Mouse (Mus musculus) heart, adult 2 months (tissue): ENCODE measurements around the gene Ube2l6.
A peak's percentile ranks its signal among the peaks of the same experiment; 100 is the strongest.

Experiments used
- CTCF ChIP-seq: fragments of 200-600 bp; IDR thresholded peaks from 2 replicates; pipeline ENCODE4 v1.8.1; 2022; ENCODE audit warnings: antibody characterized with exemption, mild to moderate bottlenecking, moderate library complexity
- POLR2A ChIP-seq: fragments of 200-500 bp; IDR thresholded peaks from 2 replicates; pipeline ENCODE4 v1.6.1; 2011; ENCODE audit warnings: mild to moderate bottlenecking, low read depth, low read length, control low read depth; ENCODE audit not compliant: insufficient read depth

DNA sequence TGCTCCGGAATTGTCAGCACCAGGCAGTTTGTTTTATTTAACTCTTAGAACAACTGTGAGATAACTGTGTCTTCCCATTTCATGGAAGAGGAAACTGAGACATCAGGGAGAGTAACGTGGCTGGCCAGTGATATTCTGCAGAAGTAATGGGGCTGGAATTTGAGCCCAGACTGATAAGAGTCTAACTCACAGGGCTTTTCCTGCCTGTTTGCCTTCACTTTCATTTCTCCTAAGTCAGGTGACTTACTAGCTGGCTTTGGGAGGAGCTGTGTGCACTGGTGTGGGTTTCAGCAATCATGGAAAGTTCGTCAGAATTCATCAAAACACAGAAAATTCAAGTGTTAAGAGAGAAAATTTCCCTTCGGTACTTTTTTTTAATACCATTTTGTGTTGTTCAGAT, 1.7 kb downstream of the Ube2l6 start:
- TF ChIP-seq POLR2A (peak; percentile 35; the same call in 1 of the 2 replicates), CTCF (no peak)
